Mouse (Mus musculus): ENCODE measurements at regions not wholly inside any gene's neighbourhood (a gene's known extent, or its start where the extent isn't known, plus 50 kb on each side); places are given as distances from the start of the nearest gene placed in this dataset.

GRCm38 (mm10) chr12:107170926-107171325, 317.5 kb upstream of the 3110018I06Rik start:
- no peak overlapping the region for H3K27ac ChIP-seq (ENCODE audit: low read depth)
- H3K27me3 ChIP-seq (ENCODE audit: insufficient read depth, low read length), result no peaks in the 10 kb centered on the region
- H3K4me2 ChIP-seq (ENCODE audit: low read depth, low read length), result no peak overlapping the region
- 49% methylated on average over 7 of the region's 7 CpGs for WGBS (ENCODE audit: insufficient replicate concordance)
- no peak overlapping the region for H3K9ac ChIP-seq (replicated peaks)
- ATAC-seq (no peak), DNase-seq (no peak)
- TF ChIP-seq EP300 (IDR thresholded peaks at IDR 0.05; ENCODE audit: low read depth), result no peak
- no peak for TF ChIP-seq CTCF (IDR thresholded peaks at IDR 0.05; ENCODE audit: low read depth)
- no peak overlapping the region for H3K4me3 ChIP-seq (ENCODE audit: low read depth, low read length)
- no peaks in the 10 kb centered on the region for H3K36me3 ChIP-seq (replicated peaks; ENCODE audit: insufficient read depth, low read length)
- no peaks in the 10 kb centered on the region for H3K4me1 ChIP-seq (ENCODE audit: insufficient read depth)
- no peaks in the 10 kb centered on the region for H3K9me3 ChIP-seq (ENCODE audit: low read length)

GRCm38 (mm10) chr12:107171676-107172075, 316.8 kb upstream of the 3110018I06Rik start:
- H3K27me3 ChIP-seq (ENCODE audit: insufficient read depth, low read length), result no peaks in the 10 kb centered on the region
- H3K9me3 ChIP-seq (ENCODE audit: low read length), result no peaks in the 10 kb centered on the region
- H3K4me3 ChIP-seq (ENCODE audit: low read depth, low read length), result no peak overlapping the region
- no peaks in the 10 kb centered on the region for H3K36me3 ChIP-seq (replicated peaks; ENCODE audit: insufficient read depth, low read length)
- 81% methylated on average over 15 of the region's 15 CpGs for WGBS (ENCODE audit: insufficient replicate concordance)
- no peak for TF ChIP-seq CTCF (IDR thresholded peaks at IDR 0.05; ENCODE audit: low read depth)
- TF ChIP-seq EP300 (IDR thresholded peaks at IDR 0.05; ENCODE audit: low read depth), result no peak
- H3K27ac ChIP-seq (ENCODE audit: low read depth), result no peak overlapping the region
- H3K4me2 ChIP-seq (ENCODE audit: low read depth, low read length), result no peak overlapping the region
- ATAC-seq (no peak), DNase-seq (no peak)
- no peak overlapping the region for H3K9ac ChIP-seq (replicated peaks)
- no peaks in the 10 kb centered on the region for H3K4me1 ChIP-seq (ENCODE audit: insufficient read depth)

- H3K4me2 ChIP-seq (ENCODE audit: low read depth, low read length), result no peak overlapping the region
- no peak overlapping the region for H3K4me3 ChIP-seq (ENCODE audit: low read depth, low read length)
- TF ChIP-seq CTCF (IDR thresholded peaks at IDR 0.05; ENCODE audit: low read depth) (no peak), EP300 (IDR thresholded peaks at IDR 0.05; ENCODE audit: low read depth) (no peak)
- no peak overlapping the region for H3K9ac ChIP-seq (replicated peaks)
- DNase-seq (no peak), ATAC-seq (no peak)
- no peaks in the 10 kb centered on the region for H3K9me3 ChIP-seq (ENCODE audit: low read length)
- 65% methylated on average over 6 of the region's 6 CpGs for WGBS (ENCODE audit: insufficient replicate concordance)
- no peak overlapping the region for H3K27ac ChIP-seq (ENCODE audit: low read depth)
- no peaks in the 10 kb centered on the region for H3K27me3 ChIP-seq (ENCODE audit: insufficient read depth, low read length)
- H3K4me1 ChIP-seq (ENCODE audit: insufficient read depth), result no peaks in the 10 kb centered on the region
- H3K36me3 ChIP-seq (replicated peaks; ENCODE audit: insufficient read depth, low read length), result no peaks in the 10 kb centered on the region
Measured at GRCm38 (mm10) chr12:107178676-107179075, 309.8 kb upstream of the 3110018I06Rik start.

GRCm38 (mm10) chr12:107180501-107180900, 307.9 kb upstream of the 3110018I06Rik start:
- Histone ChIP-seq H3K27me3 (ENCODE audit: insufficient read depth, low read length) (no peaks in the 10 kb centered on the region), H3K4me1 (ENCODE audit: insufficient read depth) (no peaks in the 10 kb centered on the region), H3K36me3 (replicated peaks; ENCODE audit: insufficient read depth, low read length) (no peaks in the 10 kb centered on the region), H3K9me3 (ENCODE audit: low read length) (no peaks in the 10 kb centered on the region), H3K27ac (ENCODE audit: low read depth) (no peak overlapping the region), H3K4me2 (ENCODE audit: low read depth, low read length) (no peak overlapping the region), H3K4me3 (ENCODE audit: low read depth, low read length) (no peak overlapping the region), H3K9ac (replicated peaks) (no peak overlapping the region)
- DNase-seq (no peak), ATAC-seq (no peak)
- TF ChIP-seq EP300 (IDR thresholded peaks at IDR 0.05; ENCODE audit: low read depth) (no peak), CTCF (IDR thresholded peaks at IDR 0.05; ENCODE audit: low read depth) (no peak)
- WGBS (ENCODE audit: insufficient replicate concordance), result 76% methylated on average over 3 of the region's 3 CpGs

- H3K27me3 ChIP-seq (ENCODE audit: insufficient read depth, low read length), result no peaks in the 10 kb centered on the region
- H3K4me1 ChIP-seq (ENCODE audit: insufficient read depth), result no peaks in the 10 kb centered on the region
- H3K4me2 ChIP-seq (ENCODE audit: low read depth, low read length), result no peak overlapping the region
- H3K9ac ChIP-seq (replicated peaks), result no peak overlapping the region
- no peak overlapping the region for H3K27ac ChIP-seq (ENCODE audit: low read depth)
- DNase-seq (no peak), ATAC-seq (no peak)
- H3K4me3 ChIP-seq (ENCODE audit: low read depth, low read length), result no peak overlapping the region
- no peaks in the 10 kb centered on the region for H3K36me3 ChIP-seq (replicated peaks; ENCODE audit: insufficient read depth, low read length)
- 72% methylated on average over 9 of the region's 9 CpGs for WGBS (ENCODE audit: insufficient replicate concordance)
- TF ChIP-seq CTCF (IDR thresholded peaks at IDR 0.05; ENCODE audit: low read depth) (no peak), EP300 (IDR thresholded peaks at IDR 0.05; ENCODE audit: low read depth) (no peak)
- no peaks in the 10 kb centered on the region for H3K9me3 ChIP-seq (ENCODE audit: low read length)
Measured at GRCm38 (mm10) chr12:107181291-107181690, 307.1 kb upstream of the 3110018I06Rik start.

- Histone ChIP-seq H3K4me1 (ENCODE audit: insufficient read depth) (no peaks in the 10 kb centered on the region), H3K36me3 (replicated peaks; ENCODE audit: insufficient read depth, low read length) (no peaks in the 10 kb centered on the region), H3K4me2 (ENCODE audit: low read depth, low read length) (no peak overlapping the region), H3K9ac (replicated peaks) (no peak overlapping the region), H3K27ac (ENCODE audit: low read depth) (no peak overlapping the region), H3K27me3 (ENCODE audit: insufficient read depth, low read length) (no peaks in the 10 kb centered on the region), H3K4me3 (ENCODE audit: low read depth, low read length) (no peak overlapping the region), H3K9me3 (ENCODE audit: low read length) (no peaks in the 10 kb centered on the region)
- 85% methylated on average over 18 of the region's 18 CpGs for WGBS (ENCODE audit: insufficient replicate concordance)
- TF ChIP-seq CTCF (IDR thresholded peaks at IDR 0.05; ENCODE audit: low read depth) (no peak), EP300 (IDR thresholded peaks at IDR 0.05; ENCODE audit: low read depth) (no peak)
- no peak for ATAC-seq
- no peak for DNase-seq
Measured at GRCm38 (mm10) chr12:107182091-107182655, 306.3 kb upstream of the 3110018I06Rik start.

GRCm38 (mm10) chr12:107183283-107183682, 305.1 kb upstream of the 3110018I06Rik start:
- DNase-seq, result no peak
- Histone ChIP-seq H3K27ac (ENCODE audit: low read depth) (no peak overlapping the region), H3K9ac (replicated peaks) (no peak overlapping the region), H3K27me3 (ENCODE audit: insufficient read depth, low read length) (no peaks in the 10 kb centered on the region), H3K4me2 (ENCODE audit: low read depth, low read length) (no peak overlapping the region), H3K4me3 (ENCODE audit: low read depth, low read length) (no peak overlapping the region), H3K36me3 (replicated peaks; ENCODE audit: insufficient read depth, low read length) (no peaks in the 10 kb centered on the region), H3K9me3 (ENCODE audit: low read length) (no peaks in the 10 kb centered on the region), H3K4me1 (ENCODE audit: insufficient read depth) (no peaks in the 10 kb centered on the region)
- no peak for ATAC-seq
- WGBS (ENCODE audit: insufficient replicate concordance), result 45% methylated on average over 9 of the region's 9 CpGs
- no peak for TF ChIP-seq EP300 (IDR thresholded peaks at IDR 0.05; ENCODE audit: low read depth)
- TF ChIP-seq CTCF (IDR thresholded peaks at IDR 0.05; ENCODE audit: low read depth), result no peak

All from liver, postnatal 0 days (tissue).